In the genomic region with DNA sequence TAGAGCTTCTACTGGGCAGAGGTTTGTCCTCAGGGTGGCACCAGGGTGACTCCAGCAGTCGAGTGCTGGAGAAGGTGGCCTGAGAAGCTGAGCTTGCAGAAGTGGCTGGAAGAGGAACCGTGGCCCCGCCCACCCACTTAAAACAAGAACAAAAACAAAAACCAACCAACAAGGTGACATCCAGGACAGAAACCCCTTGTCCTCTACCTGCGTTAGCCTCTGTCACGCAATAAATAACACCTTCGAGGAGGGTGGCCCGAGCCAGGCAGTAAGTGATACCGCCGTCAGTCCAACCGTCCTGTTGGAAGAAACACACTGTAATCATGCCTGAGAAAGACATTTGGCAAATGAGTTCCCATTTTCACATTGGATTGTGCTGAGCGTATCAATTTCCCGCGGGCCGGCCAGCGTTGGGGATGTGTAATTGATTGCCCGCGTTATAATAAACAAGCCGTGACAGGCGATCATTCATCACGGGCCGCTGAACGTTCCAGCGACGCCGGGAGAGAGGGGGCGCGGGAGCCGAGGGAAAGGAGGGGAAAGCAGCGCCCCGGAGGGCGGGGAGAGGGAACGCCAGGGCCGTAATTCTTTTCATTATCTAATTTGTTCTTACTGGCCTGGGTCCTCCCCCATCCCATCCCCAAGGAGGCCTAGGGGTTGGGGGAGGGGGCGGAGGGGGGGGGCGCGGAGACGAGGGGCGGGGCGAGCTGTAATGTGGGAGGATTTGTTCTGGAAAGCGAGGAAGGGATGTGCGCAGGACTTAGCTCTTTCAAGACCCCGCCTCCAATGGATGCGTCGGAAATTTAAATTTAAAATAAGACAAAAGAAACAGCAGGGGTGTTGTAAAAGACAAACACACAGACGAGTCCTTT, we compare ENCODE assay signal across 8 mouse cellular contexts.
DNase-seq lines count a peak whose midpoint lies in the region; ATAC-seq and TF ChIP-seq lines count a peak whose summit lies in the region.

No protein-coding gene starts in this region.

- peak overlapping the region; percentile 11; the same call in 1 of the 2 replicates for H3K27ac ChIP-seq in heart, embryonic 12.5 days (ENCODE audit: poor library complexity, severe bottlenecking)
- H3K27ac ChIP-seq in kidney, embryonic 15.5 days: peak overlapping the region; percentile 82
- peak overlapping the region; percentile 69 for H3K27ac ChIP-seq in liver, postnatal 0 days (ENCODE audit: low read depth)
- H3K27ac ChIP-seq in neural tube, embryonic 11.5 days (ENCODE audit: low read depth, low read length): peak overlapping the region; percentile 67

- peak overlapping the region; percentile 52 for H3K4me3 ChIP-seq in heart, embryonic 12.5 days
- H3K4me3 ChIP-seq in kidney, embryonic 15.5 days (replicated peaks): peak overlapping the region; percentile 47
- H3K4me3 ChIP-seq in liver, postnatal 0 days (ENCODE audit: low read depth, low read length): peak overlapping the region; percentile 57
- peak overlapping the region; percentile 34 for H3K4me3 ChIP-seq in neural tube, embryonic 11.5 days (ENCODE audit: low read depth, low read length)

- H3K27me3 ChIP-seq in heart, embryonic 12.5 days (replicated peaks): 0 out of 2 replicates have a peak, but pooled peaks cover 7% of the 10 kb centered on the region
- peaks cover 25% of the 10 kb centered on the region for H3K27me3 ChIP-seq in kidney, embryonic 15.5 days
- peaks cover 6% of the 10 kb centered on the region; the same call in 1 of the 2 replicates for H3K27me3 ChIP-seq in liver, postnatal 0 days (ENCODE audit: insufficient read depth, low read length)
- H3K27me3 ChIP-seq in neural tube, embryonic 11.5 days (ENCODE audit: control insufficient read depth, insufficient read depth, low read length): no peaks in the 10 kb centered on the region

- TF ChIP-seq CTCF in liver, postnatal 0 days (IDR thresholded peaks at IDR 0.05; ENCODE audit: low read depth): peak; percentile 34

- no peaks in the 10 kb centered on the region for H3K36me3 ChIP-seq in heart, embryonic 12.5 days
- no peaks in the 10 kb centered on the region for H3K36me3 ChIP-seq in kidney, embryonic 15.5 days
- no peaks in the 10 kb centered on the region for H3K36me3 ChIP-seq in liver, postnatal 0 days (replicated peaks; ENCODE audit: insufficient read depth, low read length)
- no peaks in the 10 kb centered on the region for H3K36me3 ChIP-seq in neural tube, embryonic 11.5 days (ENCODE audit: control insufficient read depth, insufficient read depth, low read length)

- WGBS in heart, embryonic 12.5 days: under 1% methylated on average over 43 of the region's 45 CpGs
- WGBS in kidney, embryonic 15.5 days: under 1% methylated on average over 39 of the region's 45 CpGs
- 1% methylated on average over 40 of the region's 45 CpGs for WGBS in liver, postnatal 0 days (ENCODE audit: insufficient replicate concordance)
- WGBS in neural tube, embryonic 11.5 days: under 1% methylated on average over 38 of the region's 45 CpGs

- peak; percentile 57 for DNase-seq in 3134 (ENCODE audit: extremely low read depth, insufficient read length, low spot score)
- peak; percentile 61 for DNase-seq in liver, postnatal 0 days
- DNase-seq in neural tube, embryonic 11.5 days (ENCODE audit: low spot score): peak; percentile 88
- DNase-seq in testis, postnatal 14 days (ENCODE audit: low spot score): peak; percentile 42

- peak; percentile 4 for ATAC-seq in activated CD4-positive, CD25-positive, alpha-beta regulatory T cell, adult 4 months
- 0 out of 2 replicates have a peak, but pooled peaks have one; percentile 48 for ATAC-seq in erythroid progenitor cell, adult 5-6 weeks (replicated peaks; ENCODE audit: low FRiP score, poor library complexity, severe bottlenecking)
- peak; percentile 56 for ATAC-seq in heart, embryonic 12.5 days (ENCODE audit: insufficient number of reproducible peaks, low FRiP score)
- peak; percentile 72 for ATAC-seq in kidney, embryonic 15.5 days (replicated peaks; ENCODE audit: low FRiP score)
- peak; percentile 29; the same call in 1 of the 2 replicates for ATAC-seq in liver, postnatal 0 days
- ATAC-seq in neural tube, embryonic 11.5 days (ENCODE audit: insufficient read depth, low FRiP score, low TSS enrichment): peak; percentile 77

- H3K4me2 ChIP-seq in heart, embryonic 12.5 days: peak overlapping the region; percentile 86
- peak overlapping the region; percentile 75 for H3K4me2 ChIP-seq in kidney, embryonic 15.5 days
- H3K4me2 ChIP-seq in liver, postnatal 0 days (ENCODE audit: low read depth, low read length): peak overlapping the region; percentile 92
- H3K4me2 ChIP-seq in neural tube, embryonic 11.5 days (ENCODE audit: low read depth): peak overlapping the region; percentile 68

- peaks cover 27% of the 10 kb centered on the region for H3K4me1 ChIP-seq in heart, embryonic 12.5 days (replicated peaks)
- H3K4me1 ChIP-seq in kidney, embryonic 15.5 days: peaks cover 55% of the 10 kb centered on the region
- H3K4me1 ChIP-seq in liver, postnatal 0 days (ENCODE audit: insufficient read depth): peaks cover 29% of the 10 kb centered on the region
- peaks cover 7% of the 10 kb centered on the region; the same call in 1 of the 2 replicates for H3K4me1 ChIP-seq in neural tube, embryonic 11.5 days (ENCODE audit: control insufficient read depth, insufficient read depth, low read length)

- TF ChIP-seq EP300 in liver, postnatal 0 days (IDR thresholded peaks at IDR 0.05; ENCODE audit: low read depth): no peak

- H3K9me3 ChIP-seq in heart, embryonic 12.5 days (replicated peaks): no peaks in the 10 kb centered on the region
- no peaks in the 10 kb centered on the region for H3K9me3 ChIP-seq in kidney, embryonic 15.5 days (replicated peaks)
- H3K9me3 ChIP-seq in liver, postnatal 0 days (ENCODE audit: low read length): no peaks in the 10 kb centered on the region
- no peaks in the 10 kb centered on the region for H3K9me3 ChIP-seq in neural tube, embryonic 11.5 days (ENCODE audit: control insufficient read depth, low read length)

- peak overlapping the region; percentile 58 for H3K9ac ChIP-seq in heart, embryonic 12.5 days
- H3K9ac ChIP-seq in kidney, embryonic 15.5 days: peak overlapping the region; percentile 50; the same call in 1 of the 2 replicates
- H3K9ac ChIP-seq in liver, postnatal 0 days (replicated peaks): peak overlapping the region; percentile 57
- H3K9ac ChIP-seq in neural tube, embryonic 11.5 days (ENCODE audit: low read length): peak overlapping the region; percentile 48

Comparison
In these comparisons a context has a peak if more than half of its experiments do, and no peak if none do; other contexts are left out.
1. Peak in every context shown above with its lines: DNase-seq, ATAC-seq, H3K4me3 ChIP-seq and H3K27ac ChIP-seq.
2. ATAC-seq: peak in every context shown above with its lines; median percentile 77 in neural tube, embryonic 11.5 days; 72 in kidney, embryonic 15.5 days; 56 in heart, embryonic 12.5 days; 48 in erythroid progenitor cell, adult 5-6 weeks; 29 in liver, postnatal 0 days; 4 in activated CD4-positive, CD25-positive, alpha-beta regulatory T cell, adult 4 months.
3. H3K27ac ChIP-seq: peak in every context shown above with its lines; median percentile 82 in kidney, embryonic 15.5 days; 69 in liver, postnatal 0 days; 67 in neural tube, embryonic 11.5 days; 11 in heart, embryonic 12.5 days.